Mouse (Mus musculus) megakaryocyte, embryonic 14.5 days (primary cell): ENCODE results near the gene Gm49353.

ENCODE experiments used
- FLI1 ChIP-seq: IDR thresholded peaks from 2 replicates; pipeline ENCODE4 v1.6.1; 2012; ENCODE audit warnings: low read length, inconsistent platforms, mixed read lengths
- GATA1 ChIP-seq: IDR thresholded peaks from 3 replicates; pipeline ENCODE4 v1.6.1; 2012; ENCODE audit warnings: mixed read lengths, low read length, inconsistent platforms, borderline replicate concordance

- TF ChIP-seq FLI1 (no peak), GATA1 (no peak)
These were observed 37.1 kb upstream of the Gm49353 start for GRCm38 (mm10) chr10:29161664-29162063.
